Mouse (Mus musculus) embryonic facial prominence, embryonic 12.5 days (tissue): Measurements from ENCODE around the gene Mterf1b. TPM values are rescaled to one million over a fixed set of nuclear protein-coding genes. Genes with fewer than 3 reads are reported as not detected.

Experiments used
- polyA plus RNA-seq: library from polyadenylated mRNA; unstranded; fragments of >200 nt; fragmentation: Nextera tagmentation; extraction: Ambion mirVana; gene quantifications from 2 replicates; pipeline ENCODE4 v1.2.1, GENCODE M21; 2016

Mterf1b gene
- polyA plus RNA-seq, 1 experiment from 2014 or later = 3.9 TPM

Other genes starting within 250 kb of the Mterf1b start
- gene Cyp51, start 87.6 kb upstream of the Mterf1b start, polyA plus RNA-seq = 86.4 and 105 TPM in 2 replicates